Mouse (Mus musculus) olfactory bulb, adult 2 months (tissue): Measurements from ENCODE around the gene Hmgb2.

Source experiments
- CTCF ChIP-seq: fragments of 200-500 bp; IDR thresholded peaks from 2 replicates; pipeline ENCODE4 v1.5.1; 2012; ENCODE audit warnings: low read depth, mild to moderate bottlenecking, low read length, moderate library complexity; ENCODE audit not compliant: insufficient read depth
- POLR2A ChIP-seq: fragments of 200-500 bp; IDR thresholded peaks from 2 replicates; pipeline ENCODE4 v1.6.1; 2012; ENCODE audit warnings: mild to moderate bottlenecking, low read depth, low read length, moderate library complexity; ENCODE audit not compliant: insufficient read depth

GRCm38 (mm10) chr8:57507556-57508063 is 4.1 kb upstream of the Hmgb2 start:
- TF ChIP-seq CTCF = no peak
- no peak for TF ChIP-seq POLR2A
